23 mouse cellular contexts compared by ENCODE assay signal in genomic region chr17:83049972-83050535, GRCm38 (mm10).
DNase-seq lines count a peak whose midpoint lies in the region; ATAC-seq and TF ChIP-seq lines count a peak whose summit lies in the region.
"Had no signal": no experiment of that assay in that cellular context is flagged by ENCODE, and none has a peak within 500 bp of the region (broad histone marks: within the 10 kb centered on the region; RNA-seq: fewer than 3 reads in every experiment).

No protein-coding gene starts in this region.

- no peaks in the 10 kb centered on the region for H3K27me3 ChIP-seq in heart, embryonic 15.5 days
- no peaks in the 10 kb centered on the region for H3K27me3 ChIP-seq in lung, embryonic 16.5 days (ENCODE audit: control insufficient read depth, insufficient read depth, low read depth, low read length)
- H3K27me3 ChIP-seq: kidney, embryonic 15.5 days; liver, embryonic 13.5 days had no signal

- intact Hi-C loops in heart, postnatal 10 days (cut with DNase I), result no loop called here

- no peaks in the 10 kb centered on the region for H3K9me3 ChIP-seq in heart, embryonic 15.5 days (replicated peaks)
- no peaks in the 10 kb centered on the region for H3K9me3 ChIP-seq in lung, embryonic 16.5 days (ENCODE audit: control insufficient read depth, low read length)
- H3K9me3 ChIP-seq: embryonic facial prominence, embryonic 13.5 days; forebrain, embryonic 12.5 days; hindbrain, embryonic 13.5 days; kidney, embryonic 15.5 days; limb, embryonic 13.5 days; liver, embryonic 13.5 days; midbrain, embryonic 10.5 days had no signal

- DNase-seq in heart, postnatal 10 days, result no peak
- no peak for DNase-seq in lung, adult 2 months
- peak; percentile 59 for DNase-seq in adrenal gland, postnatal 10 days
- no peak for DNase-seq in frontal cortex, postnatal 14 days (ENCODE audit: low spot score in 2 of 2)
- DNase-seq: cerebellum, adult 18-20 months; cerebellum, postnatal 14 days; gastrocnemius, postnatal 36 days; kidney, adult 11 months; kidney, postnatal 36 days; liver, embryonic 13.5 days had no signal

- peaks cover 8% of the 10 kb centered on the region for H3K4me1 ChIP-seq in heart, embryonic 15.5 days (replicated peaks)
- peaks cover 13% of the 10 kb centered on the region for H3K4me1 ChIP-seq in lung, embryonic 16.5 days (replicated peaks; ENCODE audit: control insufficient read depth, insufficient read depth, low read length)
- H3K4me1 ChIP-seq in lung, adult 2 months (ENCODE audit: control insufficient read depth, insufficient read depth, low read length), result 0 out of 2 replicates have a peak, but pooled peaks cover 3% of the 10 kb centered on the region
- H3K4me1 ChIP-seq: liver, embryonic 13.5 days had no signal

- no peaks in the 10 kb centered on the region for H3K36me3 ChIP-seq in heart, embryonic 15.5 days
- no peaks in the 10 kb centered on the region for H3K36me3 ChIP-seq in lung, embryonic 16.5 days (ENCODE audit: control insufficient read depth, insufficient read depth, low read length)
- H3K36me3 ChIP-seq: embryonic facial prominence, embryonic 13.5 days; forebrain, embryonic 12.5 days; hindbrain, embryonic 13.5 days; kidney, embryonic 15.5 days; limb, embryonic 13.5 days; liver, embryonic 13.5 days; midbrain, embryonic 10.5 days had no signal

- 44% methylated on average over 13 of the region's 13 CpGs for WGBS in heart, embryonic 15.5 days
- 32% methylated on average over 13 of the region's 13 CpGs for WGBS in lung, embryonic 16.5 days
- WGBS in lung, adult 2 months, result 46% methylated on average over 13 of the region's 13 CpGs

- peak; percentile 29; the same call in 1 of the 2 replicates for ATAC-seq in heart, embryonic 15.5 days (replicated peaks; ENCODE audit: insufficient number of reproducible peaks, insufficient read depth, low FRiP score, low read depth)
- peak; percentile 87 for ATAC-seq in lung, embryonic 16.5 days (ENCODE audit: low read depth)
- ATAC-seq in common myeloid progenitor, adult 5-6 weeks (replicated peaks; ENCODE audit: low read depth, poor library complexity, severe bottlenecking), result peak; percentile 36; the same call in 1 of the 2 replicates
- ATAC-seq: activated CD4-positive, CD25-positive, alpha-beta regulatory T cell, adult 4 months; midbrain, embryonic 16.5 days had no signal

- no peak overlapping the region for H3K4me3 ChIP-seq in heart, embryonic 15.5 days
- H3K4me3 ChIP-seq in lung, embryonic 16.5 days (ENCODE audit: low read length), result no peak overlapping the region
- H3K4me3 ChIP-seq in lung, adult 2 months (replicated peaks; ENCODE audit: extremely low read depth, low read depth, low read length), result no peak overlapping the region
- H3K4me3 ChIP-seq: embryonic facial prominence, embryonic 13.5 days; erythroblast, embryonic 14.5 days; forebrain, embryonic 12.5 days; hindbrain, embryonic 13.5 days; kidney, embryonic 15.5 days; limb, embryonic 13.5 days; liver, embryonic 13.5 days; midbrain, embryonic 10.5 days; myocyte had no signal

- TF ChIP-seq CTCF in lung, adult 2 months (IDR thresholded peaks at IDR 0.05; ENCODE audit: insufficient read depth, low read length), result no peak

- TF ChIP-seq POLR2A in lung, adult 2 months (IDR thresholded peaks at IDR 0.05; ENCODE audit: borderline replicate concordance, extremely low read depth, low read depth, low read length), result no peak

- peak overlapping the region; percentile 49; the same call in 1 of the 2 replicates for H3K27ac ChIP-seq in heart, embryonic 15.5 days
- H3K27ac ChIP-seq in lung, embryonic 16.5 days (ENCODE audit: low read length), result peak overlapping the region; percentile 53
- H3K27ac ChIP-seq: embryonic facial prominence, embryonic 13.5 days; forebrain, embryonic 12.5 days; hindbrain, embryonic 13.5 days; kidney, embryonic 15.5 days; limb, embryonic 13.5 days; liver, embryonic 13.5 days; midbrain, embryonic 10.5 days had no signal

- no peak overlapping the region for H3K4me2 ChIP-seq in heart, embryonic 15.5 days
- no peak overlapping the region for H3K4me2 ChIP-seq in lung, embryonic 16.5 days (ENCODE audit: low read depth, low read length)
- H3K4me2 ChIP-seq: embryonic facial prominence, embryonic 13.5 days; forebrain, embryonic 12.5 days; hindbrain, embryonic 13.5 days; kidney, embryonic 15.5 days; limb, embryonic 13.5 days; liver, embryonic 13.5 days had no signal

- no peak overlapping the region for H3K9ac ChIP-seq in heart, embryonic 15.5 days
- no peak overlapping the region for H3K9ac ChIP-seq in lung, embryonic 16.5 days (ENCODE audit: low read length)
- H3K9ac ChIP-seq: embryonic facial prominence, embryonic 13.5 days; forebrain, embryonic 12.5 days; hindbrain, embryonic 13.5 days; kidney, embryonic 15.5 days; limb, embryonic 13.5 days; liver, embryonic 13.5 days had no signal

Comparison
In these comparisons a context has a peak if more than half of its experiments do, and no peak if none do; other contexts are left out.
1. ATAC-seq: peak in every context shown above with its lines; median percentile 87 in lung, embryonic 16.5 days; 36 in common myeloid progenitor, adult 5-6 weeks; 29 in heart, embryonic 15.5 days.